Mouse (Mus musculus): ENCODE measurements around the gene Sh2d3c. TPM values are rescaled to one million over a fixed set of nuclear protein-coding genes. Genes with fewer than 3 reads are reported as not detected.

Gene Sh2d3c
- polyA plus RNA-seq (2016; fragmentation: Nextera tagmentation; extraction: Ambion mirVana) = 26.7 and 33.6 TPM in 2 replicates

DNA sequence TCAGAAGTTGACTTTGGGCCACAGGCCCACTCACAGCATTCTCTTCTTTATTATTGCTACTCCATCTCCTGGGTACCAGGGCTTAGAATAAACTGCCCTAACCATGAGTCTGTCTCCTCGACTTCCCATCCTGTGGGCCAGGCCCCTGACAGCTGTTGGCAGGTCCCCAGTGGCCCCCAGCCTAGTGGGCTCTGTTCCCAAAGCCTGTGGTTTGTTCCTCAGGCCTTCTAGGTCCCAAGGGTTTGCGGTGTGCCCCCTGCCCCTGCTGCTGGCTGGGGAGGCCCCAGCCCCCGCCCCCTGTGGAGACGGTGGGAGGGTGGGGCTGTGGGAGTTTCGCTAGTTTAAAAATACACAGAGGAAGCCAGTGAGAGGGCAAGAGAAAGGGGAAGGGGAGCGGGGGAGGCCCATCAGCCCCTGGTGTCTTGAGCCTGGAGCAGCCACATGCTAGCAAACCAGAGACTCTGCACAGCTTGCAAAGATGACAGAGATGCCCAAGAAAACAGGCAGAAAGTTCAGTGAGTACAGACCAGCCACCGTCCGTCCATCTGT lies at the start of gene Sh2d3c:
Gene Sh2d3c, plus strand, starts transcription at position 375 of the 549 bp plus-strand sequence.
- no peaks in the 10 kb centered on the region for H3K27me3 ChIP-seq (ENCODE audit: low read depth, poor library complexity, severe bottlenecking)
- peaks cover 20% of the 10 kb centered on the region for H3K4me1 ChIP-seq
- peak within 1 kb of the TSS; percentile 35 for H3K27ac ChIP-seq (replicated peaks)
- no peaks in the 10 kb centered on the region for H3K36me3 ChIP-seq
- 75% methylated on average over 8 of the region's 8 CpGs for WGBS
- no peak for DNase-seq (ENCODE audit: low spot score)
- H3K4me3 ChIP-seq = no peak within 1 kb of the TSS
- 0 out of 2 replicates have a peak, but pooled peaks cover 2% of the 10 kb centered on the region for H3K9me3 ChIP-seq (replicated peaks)

DNA sequence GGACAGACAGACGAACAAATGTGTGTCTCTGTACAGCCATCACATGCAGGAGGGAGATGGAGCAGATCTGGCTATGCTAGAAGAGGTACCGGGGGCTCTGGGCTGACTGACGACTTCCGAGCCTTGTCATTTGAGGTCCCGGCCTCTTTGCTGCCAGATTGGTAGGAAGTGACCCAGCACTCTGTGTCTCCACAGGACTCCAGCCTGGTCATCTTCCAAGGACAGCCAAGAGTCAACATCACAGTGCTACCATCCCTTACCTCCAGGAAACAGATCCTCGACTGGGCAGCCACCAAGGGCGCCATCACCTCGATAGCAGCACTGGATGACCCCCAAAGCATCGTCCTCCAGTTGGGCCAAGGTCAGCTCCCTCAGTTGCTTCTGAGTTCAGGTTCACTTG lies 49.7 kb upstream of the Sh2d3c start:
- no peak overlapping the region for H3K27ac ChIP-seq (replicated peaks)
- no peaks in the 10 kb centered on the region for H3K9me3 ChIP-seq (replicated peaks)
- H3K4me3 ChIP-seq = no peak overlapping the region
- no peaks in the 10 kb centered on the region for H3K27me3 ChIP-seq (ENCODE audit: low read depth, poor library complexity, severe bottlenecking)
- no peak for DNase-seq (ENCODE audit: low spot score)
- no peaks in the 10 kb centered on the region for H3K36me3 ChIP-seq
- WGBS = 88% methylated on average over 9 of the region's 9 CpGs
- peaks cover 16% of the 10 kb centered on the region for H3K4me1 ChIP-seq

DNA sequence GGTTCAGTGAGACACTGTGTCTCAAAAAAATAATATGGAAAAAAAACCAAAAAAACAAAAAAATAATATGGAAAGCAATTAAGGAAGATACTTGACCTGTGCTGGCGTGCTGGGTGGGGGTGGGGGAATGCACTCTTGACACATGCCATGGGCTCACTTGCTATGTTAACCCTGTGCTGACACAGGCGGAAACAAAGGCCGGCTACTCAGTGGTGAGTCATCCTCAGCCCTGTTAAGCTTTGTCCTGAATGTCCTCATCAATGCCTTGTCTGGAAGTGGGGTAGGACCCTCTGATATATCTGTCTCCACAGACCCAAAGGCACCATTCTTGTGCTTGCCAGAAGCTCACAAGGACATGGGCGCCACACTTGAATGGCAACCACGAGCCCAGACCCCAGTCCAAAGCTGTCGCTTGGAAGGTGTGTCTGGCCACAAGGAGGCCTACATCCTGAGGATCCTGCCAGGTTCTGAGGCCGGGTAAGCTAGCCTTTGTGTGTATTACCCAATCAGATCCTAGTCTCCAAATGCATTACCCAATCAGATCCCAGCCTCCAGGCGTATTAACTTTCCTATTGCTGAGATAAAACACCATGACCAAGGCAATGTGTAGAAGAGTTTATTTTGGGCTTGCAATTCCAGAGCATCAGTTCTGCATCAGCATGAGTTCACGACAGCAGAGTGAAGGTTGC lies 48.8 kb upstream of the Sh2d3c start:
- no peak for DNase-seq (ENCODE audit: low spot score)
- Histone ChIP-seq H3K27me3 (ENCODE audit: low read depth, poor library complexity, severe bottlenecking) (no peaks in the 10 kb centered on the region), H3K27ac (replicated peaks) (no peak overlapping the region), H3K4me3 (no peak overlapping the region), H3K4me1 (peaks cover 16% of the 10 kb centered on the region), H3K36me3 (no peaks in the 10 kb centered on the region), H3K9me3 (replicated peaks) (no peaks in the 10 kb centered on the region)
- 72% methylated on average over 9 of the region's 9 CpGs for WGBS

DNA sequence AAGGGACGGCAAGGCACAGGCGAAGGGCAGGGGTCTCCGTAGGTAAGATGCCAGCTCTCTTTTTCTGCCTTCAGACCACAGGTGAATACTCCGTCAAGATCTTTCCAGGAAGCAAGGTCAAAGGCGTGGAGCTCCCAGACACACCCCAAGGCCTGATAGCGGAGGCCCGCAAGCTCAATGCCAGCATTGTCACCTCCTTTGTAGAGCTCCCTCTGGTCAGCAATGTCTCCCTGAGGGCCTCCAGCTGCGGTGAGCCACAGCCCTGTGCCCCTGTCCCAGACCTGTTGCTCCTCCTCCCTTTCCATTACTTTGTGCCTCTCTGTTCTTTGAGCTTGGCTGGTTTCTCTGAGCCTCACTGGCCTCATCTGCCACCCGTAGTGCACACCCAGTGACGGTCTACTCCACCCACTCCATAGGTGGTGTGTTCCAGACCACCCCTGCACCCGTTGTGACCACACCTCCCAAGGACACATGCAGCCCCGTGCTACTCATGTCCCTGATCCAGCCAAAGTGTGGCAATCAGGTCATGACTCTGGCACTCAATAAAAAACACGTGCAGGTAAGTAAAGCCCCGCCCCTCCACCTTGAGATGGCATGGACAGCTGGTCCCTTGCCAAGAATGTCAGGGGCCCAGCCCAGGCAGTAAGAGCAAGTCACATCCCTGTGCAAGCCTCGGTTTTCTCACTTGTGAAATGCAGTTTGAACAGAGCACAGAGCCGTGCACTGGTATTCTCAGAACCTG lies 47.5 kb upstream of the Sh2d3c start:
- Histone ChIP-seq H3K4me3 (no peak overlapping the region), H3K9me3 (replicated peaks) (no peaks in the 10 kb centered on the region), H3K27ac (replicated peaks) (no peak overlapping the region; the same call in 1 of the 2 replicates), H3K36me3 (no peaks in the 10 kb centered on the region), H3K4me1 (peaks cover 6% of the 10 kb centered on the region), H3K27me3 (ENCODE audit: low read depth, poor library complexity, severe bottlenecking) (no peaks in the 10 kb centered on the region)
- 87% methylated on average over 16 of the region's 16 CpGs for WGBS
- no peak for DNase-seq (ENCODE audit: low spot score)

- WGBS = 87% methylated on average over 3 of the region's 3 CpGs
- no peaks in the 10 kb centered on the region for H3K9me3 ChIP-seq (replicated peaks)
- no peaks in the 10 kb centered on the region for H3K27me3 ChIP-seq (ENCODE audit: low read depth, poor library complexity, severe bottlenecking)
- H3K4me3 ChIP-seq = no peak overlapping the region
- H3K27ac ChIP-seq (replicated peaks) = no peak overlapping the region
- no peak for DNase-seq (ENCODE audit: low spot score)
- H3K4me1 ChIP-seq = peaks cover 11% of the 10 kb centered on the region
- H3K36me3 ChIP-seq = peaks cover 9% of the 10 kb centered on the region; the same call in 1 of the 2 replicates
These were observed 44.0 kb upstream of the Sh2d3c start for GRCm38 (mm10) chr2:32676821-32677220.

DNA sequence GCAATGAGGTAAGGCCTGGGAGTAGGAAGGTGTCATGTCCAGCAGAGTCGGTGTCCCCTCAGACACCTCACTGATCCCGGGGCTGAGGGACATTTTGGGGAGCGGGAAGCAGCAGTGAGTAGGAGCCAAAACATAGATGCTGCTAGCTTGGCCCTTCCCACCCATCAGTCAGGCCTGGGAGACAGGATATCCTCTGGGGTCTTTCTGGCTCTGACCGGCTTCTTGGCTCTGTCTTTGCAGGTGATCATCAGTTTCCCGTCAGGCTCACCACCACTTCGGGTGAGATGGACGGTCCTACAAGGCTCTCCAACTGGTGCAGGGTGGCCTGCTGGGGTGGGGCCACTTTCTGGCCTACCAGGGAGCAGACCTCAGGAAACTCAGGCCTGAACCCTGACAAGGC lies 43.2 kb upstream of the Sh2d3c start:
- WGBS = 93% methylated on average over 7 of the region's 7 CpGs
- Histone ChIP-seq H3K4me3 (no peak overlapping the region), H3K36me3 (peaks cover 17% of the 10 kb centered on the region), H3K4me1 (peaks cover 13% of the 10 kb centered on the region), H3K27me3 (ENCODE audit: low read depth, poor library complexity, severe bottlenecking) (no peaks in the 10 kb centered on the region), H3K27ac (replicated peaks) (no peak overlapping the region), H3K9me3 (replicated peaks) (no peaks in the 10 kb centered on the region)
- DNase-seq (ENCODE audit: low spot score) = no peak

DNA sequence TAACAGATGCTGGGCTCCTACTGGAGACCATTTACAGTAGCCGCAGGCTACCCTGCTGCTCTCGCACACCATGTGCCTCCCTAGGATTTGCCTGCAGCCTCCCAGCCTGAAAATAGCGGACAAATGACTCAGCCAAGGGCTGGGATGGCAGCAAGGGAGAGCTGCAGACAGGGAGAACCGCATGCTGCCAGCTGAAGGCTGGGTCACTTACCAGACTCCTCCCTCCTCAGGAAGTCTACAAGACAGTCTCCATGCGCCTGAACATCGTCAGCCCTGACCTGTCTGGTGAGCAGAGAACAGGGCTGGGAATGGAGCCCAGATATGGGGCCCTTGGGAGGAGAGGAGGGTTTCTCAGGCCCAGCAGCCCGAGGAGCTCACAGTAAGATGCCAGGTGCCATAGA lies 40.8 kb upstream of the Sh2d3c start:
- Histone ChIP-seq H3K4me1 (peaks cover 13% of the 10 kb centered on the region), H3K27me3 (ENCODE audit: low read depth, poor library complexity, severe bottlenecking) (no peaks in the 10 kb centered on the region), H3K36me3 (peaks cover 41% of the 10 kb centered on the region), H3K27ac (replicated peaks) (peak overlapping the region; percentile 53; the same call in 1 of the 2 replicates), H3K9me3 (replicated peaks) (no peaks in the 10 kb centered on the region), H3K4me3 (no peak overlapping the region)
- WGBS = 67% methylated on average over 7 of the region's 7 CpGs
- no peak for DNase-seq (ENCODE audit: low spot score)

- Histone ChIP-seq H3K4me1 (peaks cover 13% of the 10 kb centered on the region), H3K9me3 (replicated peaks) (no peaks in the 10 kb centered on the region), H3K27ac (replicated peaks) (peak overlapping the region; percentile 28; the same call in 1 of the 2 replicates), H3K27me3 (ENCODE audit: low read depth, poor library complexity, severe bottlenecking) (no peaks in the 10 kb centered on the region), H3K36me3 (peaks cover 52% of the 10 kb centered on the region), H3K4me3 (no peak overlapping the region)
- 90% methylated on average over 19 of the region's 19 CpGs for WGBS
- DNase-seq (ENCODE audit: low spot score) = no peak
These were observed 39.7 kb upstream of the Sh2d3c start for GRCm38 (mm10) chr2:32680961-32681650.

DNA sequence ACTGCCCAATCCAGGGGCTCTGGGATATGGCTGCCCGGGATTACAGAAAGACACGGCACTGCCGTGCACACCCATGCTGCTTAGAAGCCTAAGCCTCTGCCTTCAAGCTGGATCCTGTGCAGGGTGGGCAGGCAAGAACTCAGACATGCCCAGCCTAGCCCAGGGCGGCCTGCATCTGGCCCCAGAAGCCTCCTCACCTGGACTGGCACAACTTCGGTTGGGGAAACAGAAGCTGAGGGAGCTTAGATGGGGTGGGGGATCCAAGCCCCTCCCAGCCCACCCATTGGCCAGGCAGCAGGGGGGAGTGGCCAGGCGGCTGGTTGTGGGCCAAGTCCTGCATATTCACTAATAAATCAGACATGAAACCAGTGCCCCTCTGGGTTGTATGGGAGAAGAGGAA lies 39.1 kb upstream of the Sh2d3c start:
- Histone ChIP-seq H3K27me3 (ENCODE audit: low read depth, poor library complexity, severe bottlenecking) (no peaks in the 10 kb centered on the region), H3K9me3 (replicated peaks) (no peaks in the 10 kb centered on the region), H3K4me1 (peaks cover 13% of the 10 kb centered on the region), H3K36me3 (peaks cover 58% of the 10 kb centered on the region), H3K27ac (replicated peaks) (no peak overlapping the region), H3K4me3 (no peak overlapping the region)
- no peak for DNase-seq (ENCODE audit: low spot score)
- WGBS = 63% methylated on average over 6 of the region's 6 CpGs

- Histone ChIP-seq H3K36me3 (peaks cover 69% of the 10 kb centered on the region), H3K27ac (replicated peaks) (no peak overlapping the region), H3K4me1 (peaks cover 13% of the 10 kb centered on the region), H3K4me3 (no peak overlapping the region), H3K9me3 (replicated peaks) (no peaks in the 10 kb centered on the region), H3K27me3 (ENCODE audit: low read depth, poor library complexity, severe bottlenecking) (no peaks in the 10 kb centered on the region)
- 85% methylated on average over 14 of the region's 14 CpGs for WGBS
- no peak for DNase-seq (ENCODE audit: low spot score)
These were observed 38.0 kb upstream of the Sh2d3c start for GRCm38 (mm10) chr2:32682721-32683417.

GRCm38 (mm10) chr2:32683701-32684100 lies 37.2 kb upstream of the Sh2d3c start:
- Histone ChIP-seq H3K27me3 (ENCODE audit: low read depth, poor library complexity, severe bottlenecking) (no peaks in the 10 kb centered on the region), H3K4me1 (peaks cover 13% of the 10 kb centered on the region), H3K4me3 (no peak overlapping the region), H3K36me3 (peaks cover 74% of the 10 kb centered on the region), H3K9me3 (replicated peaks) (no peaks in the 10 kb centered on the region), H3K27ac (replicated peaks) (no peak overlapping the region)
- WGBS = 94% methylated on average over 10 of the region's 10 CpGs
- no peak for DNase-seq (ENCODE audit: low spot score)
